ENCODE assay signal across 8 mouse cellular contexts in genomic region chr4:136638890-136639289, GRCm38 (mm10). TPM values are rescaled to one million over a fixed set of nuclear protein-coding genes. Genes with fewer than 3 reads are reported as not detected.
DNase-seq lines count a peak whose midpoint lies in the region; ATAC-seq lines count a peak whose summit lies in the region.

No protein-coding gene starts in this region.

- no peak; the same call in 1 of the 2 replicates for ATAC-seq in kidney, embryonic 15.5 days (replicated peaks; ENCODE audit: low FRiP score)
- ATAC-seq in hindbrain, embryonic 16.5 days = peak; percentile 35; the same call in 1 of the 2 replicates
- ATAC-seq in neural tube, embryonic 13.5 days (ENCODE audit: low read depth) = no peak

- H3K36me3 ChIP-seq in kidney, embryonic 15.5 days = no peaks in the 10 kb centered on the region
- no peaks in the 10 kb centered on the region for H3K36me3 ChIP-seq in hindbrain, embryonic 16.5 days (ENCODE audit: control insufficient read depth, insufficient read depth, low read length)
- H3K36me3 ChIP-seq in neural tube, embryonic 13.5 days = no peaks in the 10 kb centered on the region

- no peak overlapping the region for H3K9ac ChIP-seq in kidney, embryonic 15.5 days
- H3K9ac ChIP-seq in hindbrain, embryonic 16.5 days (ENCODE audit: low read depth, low read length) = peak overlapping the region; percentile 1; the same call in 1 of the 2 replicates
- H3K9ac ChIP-seq in neural tube, embryonic 13.5 days = peak overlapping the region; percentile 31

- intact Hi-C loops in gastrocnemius, postnatal 14 days (cut with DNase I; ENCODE audit: low total_unique reads) = no loop called here

- H3K27me3 ChIP-seq in kidney, embryonic 15.5 days = peaks cover 45% of the 10 kb centered on the region
- H3K27me3 ChIP-seq in hindbrain, embryonic 16.5 days (replicated peaks; ENCODE audit: control insufficient read depth, insufficient read depth, low read length) = no peaks in the 10 kb centered on the region
- H3K27me3 ChIP-seq in neural tube, embryonic 13.5 days = peaks cover 34% of the 10 kb centered on the region

- peak overlapping the region; percentile 24; the same call in 1 of the 2 replicates for H3K4me3 ChIP-seq in kidney, embryonic 15.5 days (replicated peaks)
- peak overlapping the region; percentile 15; the same call in 1 of the 2 replicates for H3K4me3 ChIP-seq in hindbrain, embryonic 16.5 days (ENCODE audit: low read length)
- no peak overlapping the region for H3K4me3 ChIP-seq in neural tube, embryonic 13.5 days

- 0 out of 2 replicates have a peak overlapping the region, but pooled peaks have one; percentile 18 for H3K27ac ChIP-seq in kidney, embryonic 15.5 days
- 0 out of 2 replicates have a peak overlapping the region, but pooled peaks have one; percentile 4 for H3K27ac ChIP-seq in hindbrain, embryonic 16.5 days (ENCODE audit: low read depth, low read length)
- H3K27ac ChIP-seq in neural tube, embryonic 13.5 days (replicated peaks) = no peak overlapping the region

- DNase-seq in kidney, postnatal 14 days = no peak
- peak; percentile 72 for DNase-seq in embryo, embryonic 11 days
- DNase-seq in thymus, postnatal 25 days = no peak
- no peak for DNase-seq in gastrocnemius, postnatal 14 days
- DNase-seq in spleen, adult 12 weeks (ENCODE audit: low spot score) = no peak

- H3K4me2 ChIP-seq in kidney, embryonic 15.5 days = peak overlapping the region; percentile 44
- peak overlapping the region; percentile 25 for H3K4me2 ChIP-seq in hindbrain, embryonic 16.5 days (ENCODE audit: low read length)
- peak overlapping the region; percentile 34 for H3K4me2 ChIP-seq in neural tube, embryonic 13.5 days

- 12% methylated on average over 10 of the region's 10 CpGs for WGBS in kidney, embryonic 15.5 days
- WGBS in hindbrain, embryonic 16.5 days = 9% methylated on average over 10 of the region's 10 CpGs
- WGBS in neural tube, embryonic 13.5 days = 5% methylated on average over 10 of the region's 10 CpGs

- no peaks in the 10 kb centered on the region for H3K9me3 ChIP-seq in kidney, embryonic 15.5 days (replicated peaks)
- no peaks in the 10 kb centered on the region for H3K9me3 ChIP-seq in hindbrain, embryonic 16.5 days (ENCODE audit: control insufficient read depth, low read length)
- H3K9me3 ChIP-seq in neural tube, embryonic 13.5 days = no peaks in the 10 kb centered on the region

- peaks cover 24% of the 10 kb centered on the region for H3K4me1 ChIP-seq in kidney, embryonic 15.5 days
- peaks cover 11% of the 10 kb centered on the region for H3K4me1 ChIP-seq in hindbrain, embryonic 16.5 days (ENCODE audit: control insufficient read depth, insufficient read depth, low read depth, low read length)
- peaks cover 12% of the 10 kb centered on the region for H3K4me1 ChIP-seq in neural tube, embryonic 13.5 days (replicated peaks)

RNA-seq across cellular contexts. Expression of gene Lactbl1, which starts 16.5 kb away (rescaled TPM):
- polyA plus RNA-seq in kidney, embryonic 15.5 days (2015; fragmentation: Nextera tagmentation; extraction: Ambion mirVana) = not detected in 2 replicates
- 0.05 and 0.06 TPM in 2 replicates for polyA plus RNA-seq in hindbrain, embryonic 16.5 days (2015; fragmentation: Nextera tagmentation; extraction: Ambion mirVana)
- 0.10 TPM in 1 of 2 replicates, not detected in the other for polyA plus RNA-seq in neural tube, embryonic 13.5 days (2015; fragmentation: Nextera tagmentation; extraction: Ambion mirVana)
- not detected for total RNA-seq in gastrocnemius, postnatal 14 days (2021)

RNA-seq across cellular contexts. Expression of gene Tex46, which starts 28.7 kb away (rescaled TPM):
- polyA plus RNA-seq in kidney, embryonic 15.5 days (2015; fragmentation: Nextera tagmentation; extraction: Ambion mirVana) = not detected in 2 replicates
- not detected in 2 replicates for polyA plus RNA-seq in hindbrain, embryonic 16.5 days (2015; fragmentation: Nextera tagmentation; extraction: Ambion mirVana)
- not detected in 2 replicates for polyA plus RNA-seq in neural tube, embryonic 13.5 days (2015; fragmentation: Nextera tagmentation; extraction: Ambion mirVana)
- not detected for total RNA-seq in gastrocnemius, postnatal 14 days (2021)

RNA-seq across cellular contexts. Expression of gene Kdm1a, which starts 36.4 kb away (rescaled TPM):
- polyA plus RNA-seq in kidney, embryonic 15.5 days (2015; fragmentation: Nextera tagmentation; extraction: Ambion mirVana) = 39.9 and 43.7 TPM in 2 replicates
- 31.6 and 45.7 TPM in 2 replicates for polyA plus RNA-seq in hindbrain, embryonic 16.5 days (2015; fragmentation: Nextera tagmentation; extraction: Ambion mirVana)
- polyA plus RNA-seq in neural tube, embryonic 13.5 days (2015; fragmentation: Nextera tagmentation; extraction: Ambion mirVana) = 76.5 TPM in 2 replicates
- 10 to 100 TPM; 20.4 to 21.0 TPM for total RNA-seq in gastrocnemius, postnatal 14 days (2021)
